Mouse (Mus musculus) bone marrow macrophage, adult 2 months (primary cell): ENCODE data around the gene Kazn.

Experiments
- CTCF ChIP-seq: IDR thresholded peaks from 2 replicates; pipeline ENCODE4 v1.5.1; 2012; ENCODE audit warnings: low read depth, mild to moderate bottlenecking, low read length, moderate library complexity
- POLR2A ChIP-seq: IDR thresholded peaks from 2 replicates; pipeline ENCODE4 v1.6.1; 2012; ENCODE audit warnings: mild to moderate bottlenecking, low read depth, low read length, borderline replicate concordance

- no peak for TF ChIP-seq CTCF
- no peak for TF ChIP-seq POLR2A
Measured at GRCm38 (mm10) chr4:142242164-142242563, 3.0 kb upstream of the Kazn start.
